Mouse (Mus musculus) small intestine, adult 2 months (tissue): ENCODE results near the gene Grb10. TPM values are rescaled to one million over a fixed set of nuclear protein-coding genes. Genes with fewer than 3 reads are reported as not detected.

Experiments used
- H3K27ac ChIP-seq: fragments of 200-500 bp; 2 replicates; pipeline ENCODE4 v1.5.1; 2012; ENCODE audit warnings: low read depth, low read length, control low read depth, inconsistent platforms; ENCODE audit not compliant: insufficient read depth
- H3K27me3 ChIP-seq: fragments of 200-500 bp; 2 replicates; pipeline ENCODE4 v1.6.1; 2012; ENCODE audit warnings: mild to moderate bottlenecking, moderate library complexity, low read length, inconsistent platforms; ENCODE audit not compliant: control insufficient read depth, insufficient read depth
- H3K36me3 ChIP-seq: fragments of 200-500 bp; 2 replicates; pipeline ENCODE4 v1.6.1; 2012; ENCODE audit warnings: mild to moderate bottlenecking, low read length, control low read depth, inconsistent platforms; ENCODE audit not compliant: control insufficient read depth, insufficient read depth
- H3K4me1 ChIP-seq: fragments of 200-500 bp; 2 replicates; pipeline ENCODE4 v1.6.1; 2012; ENCODE audit warnings: low read length, inconsistent platforms, mixed read lengths; ENCODE audit not compliant: control insufficient read depth, insufficient read depth, insufficient read length
- H3K4me3 ChIP-seq: fragments of 200-500 bp; 2 replicates; pipeline ENCODE4 v1.5.1; 2012; ENCODE audit warnings: low read depth, mild to moderate bottlenecking, control low read depth, inconsistent platforms, low read length, moderate library complexity
- CTCF ChIP-seq: fragments of 200-500 bp; IDR thresholded peaks from 2 replicates; pipeline ENCODE4 v1.5.1; 2012; ENCODE audit warnings: low read depth, mild to moderate bottlenecking, control low read depth, inconsistent platforms, low read length, moderate library complexity, mixed read lengths; ENCODE audit not compliant: insufficient replicate concordance, insufficient read length; ENCODE audit errors: extremely low read depth
- POLR2A ChIP-seq: fragments of 200-500 bp; IDR thresholded peaks from 2 replicates; pipeline ENCODE4 v1.6.1; 2012; ENCODE audit warnings: low read depth, mild to moderate bottlenecking, control low read depth, inconsistent platforms, low read length, moderate library complexity
- WGBS: fragments of 180-500 bp; shearing (Covaris S2); methylation state at CpG from one replicate; pipeline ENCODE4 v1.1.7; 2018; 5-methylcytosine and 5-hydroxymethylcytosine counted together
- polyA plus RNA-seq: library from polyadenylated mRNA; depleted of rRNA; stranded (reverse); fragments of >200 nt; gene quantifications from 2 replicates; pipeline ENCODE4 v1.2.3, GENCODE M21; 2012

The Grb10 gene
- polyA plus RNA-seq, 1 experiment, result 2.5 TPM

- H3K27ac ChIP-seq, result no peak overlapping the region
- no peak overlapping the region for H3K4me3 ChIP-seq
- peaks cover 36% of the 10 kb centered on the region for H3K27me3 ChIP-seq
Observed at GRCm38 (mm10) chr11:12032831-12033230, 5.7 kb downstream of the Grb10 start.

GRCm38 (mm10) chr11:12026638-12027037, 11.8 kb downstream of the Grb10 start:
- Histone ChIP-seq H3K27me3 (peaks cover 15% of the 10 kb centered on the region), H3K4me3 (no peak overlapping the region)

More at GRCm38 (mm10) chr11:12032831-12033230, 5.7 kb downstream of the Grb10 start:
- 47% methylated on average over 5 of the region's 5 CpGs for WGBS
- no peaks in the 10 kb centered on the region for H3K36me3 ChIP-seq
- TF ChIP-seq POLR2A (no peak), CTCF (no peak)
- no peaks in the 10 kb centered on the region for H3K4me1 ChIP-seq

GRCm38 (mm10) chr11:12025756-12026593, 12.5 kb downstream of the Grb10 start:
- H3K4me3 ChIP-seq, result no peak overlapping the region
- H3K27ac ChIP-seq, result no peak overlapping the region
- WGBS, result 64% methylated on average over 108 of the region's 108 CpGs
- H3K36me3 ChIP-seq, result no peaks in the 10 kb centered on the region
- no peaks in the 10 kb centered on the region; the same call in 1 of the 2 replicates for H3K4me1 ChIP-seq
- H3K27me3 ChIP-seq, result peaks cover 15% of the 10 kb centered on the region
- peak; percentile 29; the same call in 1 of the 2 replicates for TF ChIP-seq CTCF
- TF ChIP-seq POLR2A, result no peak

More at GRCm38 (mm10) chr11:12026638-12027037, 11.8 kb downstream of the Grb10 start:
- Histone ChIP-seq H3K4me1 (no peaks in the 10 kb centered on the region; the same call in 1 of the 2 replicates), H3K27ac (no peak overlapping the region), H3K36me3 (no peaks in the 10 kb centered on the region)
- 75% methylated on average over 17 of the region's 17 CpGs for WGBS
- TF ChIP-seq CTCF, result no peak
- TF ChIP-seq POLR2A, result no peak

GRCm38 (mm10) chr11:12025392-12025755, 13.1 kb downstream of the Grb10 start:
- Histone ChIP-seq H3K4me3 (no peak overlapping the region), H3K27me3 (peaks cover 15% of the 10 kb centered on the region), H3K4me1 (no peaks in the 10 kb centered on the region; the same call in 1 of the 2 replicates), H3K27ac (no peak overlapping the region), H3K36me3 (no peaks in the 10 kb centered on the region)
- 61% methylated on average over 32 of the region's 32 CpGs for WGBS
- no peak for TF ChIP-seq CTCF
- no peak for TF ChIP-seq POLR2A

- TF ChIP-seq POLR2A (no peak), CTCF (no peak)
- Histone ChIP-seq H3K27ac (no peak overlapping the region), H3K27me3 (peaks cover 14% of the 10 kb centered on the region), H3K4me3 (no peak overlapping the region), H3K36me3 (no peaks in the 10 kb centered on the region), H3K4me1 (no peaks in the 10 kb centered on the region; the same call in 1 of the 2 replicates)
- WGBS, result 29% methylated on average over 3 of the region's 3 CpGs
Observed at GRCm38 (mm10) chr11:12023051-12023450, 15.4 kb downstream of the Grb10 start.

GRCm38 (mm10) chr11:12019651-12020050, 18.8 kb downstream of the Grb10 start:
- Histone ChIP-seq H3K27ac (no peak overlapping the region), H3K4me3 (no peak overlapping the region), H3K27me3 (peaks cover 6% of the 10 kb centered on the region), H3K36me3 (no peaks in the 10 kb centered on the region), H3K4me1 (no peaks in the 10 kb centered on the region)
- no peak for TF ChIP-seq CTCF
- 64% methylated on average over 1 of the region's 1 CpGs for WGBS

- 82% methylated on average over 4 of the region's 4 CpGs for WGBS
- Histone ChIP-seq H3K4me3 (no peak overlapping the region), H3K27ac (no peak overlapping the region), H3K27me3 (peaks cover 6% of the 10 kb centered on the region), H3K36me3 (no peaks in the 10 kb centered on the region), H3K4me1 (no peaks in the 10 kb centered on the region)
- TF ChIP-seq POLR2A (no peak), CTCF (no peak)
Observed at GRCm38 (mm10) chr11:12018604-12019003, 19.9 kb downstream of the Grb10 start.
